Mouse (Mus musculus): ENCODE measurements at regions not wholly inside any gene's neighbourhood (a gene's known extent, or its start where the extent isn't known, plus 50 kb on each side); places are given as distances from the start of the nearest gene placed in this dataset.

DNA sequence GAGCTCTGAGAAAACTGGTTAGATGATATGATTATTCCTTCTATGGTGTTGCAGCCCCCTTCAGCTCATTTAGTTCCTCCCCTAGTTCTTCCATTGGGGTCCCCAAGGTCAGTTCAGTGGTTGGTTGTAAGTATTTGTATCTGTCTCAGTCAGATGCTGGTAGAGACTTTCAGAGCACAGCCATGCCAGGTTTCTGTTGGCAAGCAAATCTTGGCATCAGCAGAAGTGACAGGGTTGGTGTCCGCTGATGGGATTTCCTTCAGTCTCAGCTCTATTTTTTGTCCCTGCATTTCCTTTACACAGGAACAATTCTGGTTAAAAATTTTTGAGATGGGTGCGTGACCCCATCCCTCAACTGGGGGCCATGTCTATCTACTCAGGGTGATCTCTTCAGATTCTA is 55.3 kb upstream of the Spaca1 start:
- DNase-seq (ENCODE audit: low spot score): no peak

DNA sequence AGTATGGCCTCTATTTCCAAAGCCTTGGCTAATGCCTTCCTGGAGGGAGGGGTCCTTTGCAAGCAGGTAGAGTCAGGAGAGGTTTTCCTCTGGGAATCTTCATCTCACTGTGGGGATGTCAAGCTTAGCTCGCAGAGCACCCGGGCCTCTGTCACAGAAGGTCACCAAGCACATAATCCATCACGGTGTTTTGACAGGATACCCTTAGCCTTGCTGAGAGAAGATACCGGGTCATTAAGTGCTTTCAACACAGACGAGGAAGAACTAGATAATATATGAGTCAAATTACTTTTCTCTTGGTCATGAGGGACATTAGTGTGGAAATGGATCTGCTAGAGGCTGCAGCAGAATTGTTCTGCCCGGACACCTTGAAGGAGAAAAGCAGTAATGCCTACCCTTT is 64.3 kb upstream of the Spaca1 start:
- DNase-seq (ENCODE audit: low spot score): no peak

DNA sequence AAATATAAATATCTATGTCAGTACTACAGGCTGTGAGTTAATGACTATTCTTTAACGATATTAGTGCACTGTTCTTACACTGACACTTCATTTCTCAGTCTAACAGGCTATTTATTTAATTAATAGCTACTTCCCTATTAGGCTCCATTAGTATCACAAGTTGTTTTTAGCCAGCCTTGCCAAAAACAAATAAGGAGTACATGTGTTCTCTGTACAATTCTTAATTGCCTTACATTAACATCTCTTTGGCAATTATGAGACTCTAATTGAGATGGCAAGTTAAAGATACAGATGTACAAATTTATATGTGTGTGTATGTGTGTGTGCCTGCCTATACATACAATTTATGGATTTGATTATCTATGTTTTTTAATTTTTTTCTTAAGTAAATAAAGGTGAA is 67.1 kb upstream of the Spaca1 start:
- DNase-seq (ENCODE audit: low spot score): no peak

DNA sequence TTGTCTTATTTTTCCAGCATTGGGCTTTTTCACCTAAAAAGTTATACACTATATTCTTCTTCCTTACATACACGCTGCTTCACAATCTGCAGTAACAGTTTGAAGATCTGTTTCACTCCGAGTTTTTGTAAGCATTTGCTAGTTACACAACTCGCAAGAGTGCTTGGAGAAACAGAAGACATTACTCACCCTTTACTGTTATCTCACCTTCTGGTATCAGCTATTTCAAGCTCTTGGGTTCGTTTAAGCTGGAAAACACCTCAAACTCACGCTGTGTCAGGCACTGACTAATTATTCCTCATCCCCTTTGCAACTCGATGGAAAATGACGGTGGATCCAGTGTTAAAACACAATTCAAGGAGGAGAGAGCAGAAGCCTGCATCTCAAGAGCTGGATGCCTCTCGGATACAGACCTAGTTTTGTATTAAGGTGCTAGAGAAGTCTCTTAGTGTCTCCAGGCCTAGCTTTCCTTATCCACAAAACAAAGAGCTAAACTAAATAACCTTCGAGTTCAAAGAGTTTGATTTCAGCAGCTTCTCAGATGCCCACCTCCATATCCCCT is 73.0 kb upstream of the Spaca1 start:
- DNase-seq (ENCODE audit: low spot score): no peak

DNA sequence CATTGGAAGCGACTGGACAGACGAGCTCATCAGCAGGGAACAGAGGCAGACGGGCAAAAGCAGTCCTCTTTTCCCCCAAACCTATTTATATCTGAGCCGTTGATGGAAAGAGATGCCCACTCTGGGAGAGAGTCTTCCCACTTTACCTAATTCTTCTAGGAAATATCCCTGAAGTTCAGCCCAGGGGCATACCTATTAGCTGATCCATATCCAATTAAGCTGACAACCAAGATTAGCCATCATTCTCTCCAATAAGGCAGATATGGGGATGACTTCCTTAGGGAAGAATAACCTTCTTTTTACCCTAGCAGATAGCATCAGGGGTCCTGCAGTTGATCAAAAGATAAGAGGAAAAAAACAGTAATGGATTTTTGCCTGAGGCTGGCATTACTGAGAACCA is 78.2 kb upstream of the Spaca1 start:
- no peak for DNase-seq (ENCODE audit: low spot score)

DNA sequence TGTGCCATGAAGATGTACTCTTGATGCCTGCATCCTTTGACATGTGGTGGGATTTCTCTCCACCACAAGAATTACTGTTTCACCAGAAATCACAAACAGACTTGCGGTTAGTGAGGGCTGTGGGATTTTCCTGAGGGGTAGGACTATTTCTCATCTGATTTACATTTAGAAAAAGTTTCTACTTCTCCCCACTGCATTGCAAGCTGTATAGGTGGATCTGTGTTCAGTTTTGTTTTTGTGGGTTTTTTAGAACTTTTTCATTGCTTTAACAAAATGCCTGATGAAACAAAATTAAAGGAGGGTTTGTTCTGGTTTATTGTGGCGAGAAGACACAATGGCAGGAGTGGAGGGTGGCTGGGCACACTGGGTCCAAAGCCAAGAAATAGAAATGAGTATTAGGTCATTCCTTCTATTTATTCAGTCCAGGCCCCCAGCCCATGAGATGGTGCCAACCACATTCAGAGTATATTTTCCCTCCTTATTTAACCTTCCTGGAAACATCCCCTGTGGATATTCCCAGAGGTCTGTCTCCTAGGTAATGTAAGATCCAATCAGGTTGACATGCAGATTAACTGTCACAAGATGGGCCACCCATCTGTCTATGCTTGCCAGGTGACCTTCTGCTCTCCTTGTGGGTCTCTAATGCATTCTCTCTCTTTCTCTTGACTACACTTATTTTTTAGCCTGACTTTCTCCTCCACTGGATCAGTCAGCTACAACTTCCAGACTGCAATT is 96.3 kb upstream of the Spaca1 start:
- DNase-seq (ENCODE audit: low spot score): no peak

DNA sequence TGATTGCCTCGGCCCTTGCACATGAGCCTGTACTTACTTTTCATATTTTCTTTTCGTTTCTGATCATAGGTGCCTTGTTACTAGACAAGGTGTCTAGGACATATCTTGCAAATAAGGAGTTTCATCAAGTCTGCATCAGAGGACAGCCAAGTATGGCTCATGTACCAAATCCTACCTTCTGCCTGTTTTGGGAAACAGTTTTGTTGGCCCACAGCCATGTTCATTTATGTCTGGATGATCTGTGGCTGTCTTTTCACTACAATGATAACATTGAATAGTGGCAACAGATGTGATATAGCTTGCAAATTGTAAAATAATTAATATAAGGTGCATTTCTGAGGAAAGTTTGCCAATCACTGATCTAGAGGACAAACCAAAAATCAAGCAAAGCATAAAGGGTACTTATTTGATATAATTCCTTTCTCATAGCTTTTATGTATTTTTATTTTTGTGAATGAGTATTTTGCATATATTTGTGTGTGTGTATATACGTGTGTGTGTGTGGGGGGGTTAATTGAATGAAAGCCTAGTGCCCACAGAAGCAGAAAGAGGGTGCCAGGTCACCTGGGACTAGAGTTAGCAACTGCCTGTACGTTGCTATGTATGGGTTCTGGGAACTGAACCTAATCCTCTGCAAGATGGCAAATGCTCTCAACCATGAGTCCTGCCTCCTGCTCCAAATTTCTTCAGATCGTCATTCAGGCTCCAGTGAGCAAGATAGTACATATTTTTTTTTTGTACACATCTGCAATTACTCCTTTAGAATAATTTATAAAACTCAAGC is 99.2 kb upstream of the Spaca1 start:
- DNase-seq (ENCODE audit: low spot score): no peak

DNA sequence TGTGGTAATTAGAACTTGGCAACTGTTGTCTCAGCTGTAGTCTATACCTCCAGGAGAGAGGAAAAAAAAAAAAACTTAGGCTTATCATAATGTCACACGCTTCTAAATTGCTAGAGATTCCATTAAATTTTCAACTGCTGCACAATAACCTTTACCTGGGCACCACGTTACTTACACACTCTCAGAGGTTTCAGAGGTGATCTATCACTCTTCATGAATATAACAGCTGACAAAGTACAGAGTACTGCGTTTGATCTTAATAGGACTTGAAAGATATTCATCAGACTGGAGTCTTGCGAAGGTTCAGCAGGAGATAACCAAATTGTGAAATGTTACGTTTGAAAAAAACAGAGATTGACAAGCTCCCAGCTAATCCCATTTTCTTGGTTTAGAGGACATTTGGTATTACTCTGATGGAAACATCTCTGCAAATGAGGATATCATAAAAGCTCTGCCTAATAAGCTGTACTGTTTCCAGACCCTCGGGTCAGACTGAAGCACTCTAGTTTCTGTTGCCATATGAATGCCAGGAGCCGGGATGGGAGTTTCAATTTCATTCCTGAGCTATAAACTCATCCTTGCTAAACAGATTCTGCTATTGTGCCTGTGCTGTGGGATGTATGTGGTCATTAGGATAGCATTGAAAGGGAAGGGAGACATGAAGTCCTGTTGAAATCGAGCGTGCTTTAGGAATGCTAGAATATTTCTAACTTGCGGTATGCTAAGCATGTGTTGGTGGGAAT is 101.8 kb upstream of the Spaca1 start:
- no peak for DNase-seq (ENCODE audit: low spot score)

DNA sequence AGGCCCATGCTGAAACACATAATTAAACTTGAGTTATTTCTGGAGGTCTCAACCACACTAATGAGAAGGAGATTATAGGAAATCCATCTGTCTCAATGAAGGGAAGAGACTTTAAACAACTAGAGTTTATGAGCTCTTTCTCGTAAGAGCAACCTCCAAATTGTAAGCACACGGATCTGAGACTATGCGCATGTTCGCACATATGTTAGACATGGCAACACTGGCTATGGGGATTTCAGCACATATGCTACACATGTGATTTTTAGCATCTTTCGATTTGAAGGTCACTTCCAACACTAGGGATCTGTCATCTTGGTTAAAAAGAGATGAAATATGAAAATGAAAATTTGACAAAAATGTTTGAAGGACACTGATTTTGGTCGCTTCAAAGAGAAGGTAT is 105.5 kb upstream of the Spaca1 start:
- DNase-seq (ENCODE audit: low spot score): no peak

DNA sequence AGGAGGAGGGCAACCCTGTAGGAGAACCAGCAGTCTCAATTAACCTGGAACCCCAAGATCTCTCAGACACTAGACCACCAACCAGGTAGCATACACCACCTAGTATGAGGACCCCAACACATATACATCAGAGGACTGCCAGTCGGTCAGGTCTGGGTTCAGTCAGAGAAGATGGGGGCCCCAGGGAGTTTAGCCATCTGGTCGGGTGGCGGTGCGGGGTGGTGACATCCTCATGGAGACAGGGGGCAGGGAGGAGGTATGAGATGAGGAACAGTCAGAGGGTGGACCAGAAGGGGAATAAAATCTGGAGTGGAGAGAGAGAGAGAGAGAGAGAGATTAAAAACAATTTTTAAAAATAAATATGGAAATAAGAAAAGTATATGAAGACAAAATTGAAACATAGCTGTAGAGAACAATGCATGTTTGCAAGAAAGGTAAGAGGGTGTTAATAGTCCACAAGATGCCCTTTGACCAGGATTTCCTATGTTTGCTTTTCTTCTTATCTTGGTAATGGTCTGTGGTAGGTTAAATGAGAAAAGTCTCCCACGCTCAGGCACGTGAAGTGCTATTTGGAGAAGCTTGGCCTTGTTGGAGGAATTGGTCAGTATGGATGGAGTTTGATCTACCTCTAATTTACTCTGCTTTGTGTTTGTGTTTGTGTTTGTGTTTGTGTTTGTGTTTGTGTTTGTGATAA is 108.0 kb upstream of the Spaca1 start:
- DNase-seq (ENCODE audit: low spot score): no peak

DNA sequence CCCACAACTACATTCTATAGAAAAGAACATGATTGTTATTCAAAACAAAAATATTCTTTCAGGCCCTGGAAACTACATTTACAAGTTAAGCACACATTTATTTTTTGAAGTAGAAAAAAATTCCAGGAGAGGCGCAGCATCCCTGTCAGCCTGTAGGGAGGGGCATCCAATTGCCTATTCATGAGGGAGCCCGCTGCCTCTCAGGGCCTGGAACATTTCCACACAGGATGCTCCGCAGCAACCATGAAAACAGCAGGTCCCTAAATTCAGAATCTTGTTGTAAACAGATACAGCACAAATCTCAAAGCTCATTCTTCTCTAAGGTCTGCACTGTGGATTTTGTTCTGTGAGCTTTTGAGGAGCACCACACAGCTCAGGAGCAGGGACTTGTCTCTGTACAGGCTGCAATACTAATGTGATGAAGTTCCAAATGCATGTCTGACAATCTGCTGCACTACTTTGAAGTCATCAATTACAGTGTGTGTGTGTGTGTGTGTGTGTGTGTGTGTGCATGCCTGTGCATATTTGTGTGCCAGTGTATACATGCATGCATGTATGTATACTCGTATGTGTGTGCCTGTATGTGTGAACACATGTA is 121.4 kb upstream of the Spaca1 start:
- DNase-seq (ENCODE audit: low spot score): no peak

DNA sequence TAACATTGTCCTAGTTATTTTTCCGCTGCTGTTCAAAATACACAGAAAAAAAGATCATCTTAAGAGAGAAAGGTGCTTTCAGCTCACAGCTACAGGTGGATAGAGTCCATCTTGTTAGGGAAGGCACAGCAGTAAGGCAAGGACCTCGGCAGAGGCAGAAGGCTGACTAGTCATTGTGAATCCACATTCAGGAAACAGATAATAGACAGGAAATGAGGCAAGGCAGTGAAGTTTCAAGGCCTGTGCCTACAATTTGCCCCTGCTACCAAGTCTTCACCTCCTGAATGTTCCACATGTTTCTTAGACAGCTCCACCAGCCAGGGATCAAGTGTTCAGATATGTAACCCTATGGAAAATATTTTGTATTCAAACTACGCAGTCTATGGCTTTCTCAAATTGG is 122.0 kb upstream of the Spaca1 start:
- no peak for DNase-seq (ENCODE audit: low spot score)

DNA sequence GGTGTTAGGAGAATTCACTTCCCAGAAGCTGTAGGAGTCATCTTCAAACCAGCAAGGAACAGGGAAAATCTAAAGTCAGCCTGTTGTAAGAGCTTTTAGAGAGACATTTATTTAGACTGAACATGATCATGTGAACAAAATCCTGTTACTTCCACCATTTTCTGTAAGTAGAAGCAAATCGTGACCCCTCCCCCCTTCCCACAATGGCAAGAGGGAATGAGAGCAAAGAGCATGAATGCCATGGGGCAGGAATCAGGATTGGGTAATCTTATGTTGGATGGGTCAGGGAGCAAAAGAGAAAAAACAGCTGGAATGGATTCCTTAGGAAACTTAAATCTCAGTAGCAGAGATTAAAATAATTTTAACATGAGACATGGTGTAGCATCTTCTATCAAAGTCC is 127.4 kb upstream of the Spaca1 start:
- no peak for DNase-seq (ENCODE audit: low spot score)

DNA sequence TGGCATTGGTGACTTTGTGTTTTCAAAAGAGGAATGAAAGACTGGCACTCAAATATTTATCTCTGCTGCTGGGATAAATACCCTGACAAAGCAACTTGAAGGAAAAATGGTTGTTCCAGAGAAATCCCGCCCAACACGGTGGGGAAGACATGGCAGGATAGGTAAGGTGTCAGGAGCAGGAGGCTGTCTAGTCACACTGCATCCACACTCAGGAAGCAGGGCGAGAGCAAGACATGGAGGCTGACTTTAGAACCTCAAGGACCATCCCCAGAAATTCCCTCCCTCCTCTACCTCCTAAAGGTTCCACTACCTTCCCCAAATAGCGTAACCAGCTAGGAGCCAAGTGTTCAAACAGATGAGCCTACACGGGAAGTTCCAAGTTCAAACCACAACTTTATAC is 136.5 kb upstream of the Spaca1 start:
- DNase-seq (ENCODE audit: low spot score): no peak

DNA sequence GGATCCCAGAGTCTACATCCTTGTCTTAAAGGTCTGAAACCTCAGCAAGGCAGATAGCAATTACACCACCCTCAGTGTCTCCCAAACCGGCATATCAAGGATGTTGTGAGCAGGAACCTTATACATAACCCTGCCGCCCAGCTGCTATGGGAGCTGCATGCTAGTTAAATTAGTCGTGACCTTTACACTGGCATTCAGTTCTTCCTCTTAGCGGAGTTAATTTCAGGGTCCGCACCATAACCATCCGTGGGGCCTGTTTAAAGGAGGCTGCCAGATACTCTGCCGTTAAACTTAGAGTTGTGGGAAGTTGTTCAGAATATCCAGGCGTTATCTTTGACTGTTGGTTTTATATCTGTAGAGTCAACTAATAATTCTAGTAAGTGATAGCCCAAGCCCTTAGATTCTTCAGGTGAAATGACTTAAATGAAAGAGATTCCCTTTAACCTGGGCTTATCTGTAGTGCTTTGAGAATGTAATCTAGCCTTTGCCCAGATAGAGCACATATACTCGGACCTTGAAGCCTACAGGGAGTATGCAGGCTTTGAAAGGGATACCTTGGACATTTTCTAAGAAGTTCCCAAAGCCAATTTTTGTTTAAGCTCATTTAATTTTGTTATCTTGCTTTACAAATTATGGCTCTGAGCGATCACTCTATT is 153.3 kb upstream of the Spaca1 start:
- no peak for DNase-seq (ENCODE audit: low spot score)

DNA sequence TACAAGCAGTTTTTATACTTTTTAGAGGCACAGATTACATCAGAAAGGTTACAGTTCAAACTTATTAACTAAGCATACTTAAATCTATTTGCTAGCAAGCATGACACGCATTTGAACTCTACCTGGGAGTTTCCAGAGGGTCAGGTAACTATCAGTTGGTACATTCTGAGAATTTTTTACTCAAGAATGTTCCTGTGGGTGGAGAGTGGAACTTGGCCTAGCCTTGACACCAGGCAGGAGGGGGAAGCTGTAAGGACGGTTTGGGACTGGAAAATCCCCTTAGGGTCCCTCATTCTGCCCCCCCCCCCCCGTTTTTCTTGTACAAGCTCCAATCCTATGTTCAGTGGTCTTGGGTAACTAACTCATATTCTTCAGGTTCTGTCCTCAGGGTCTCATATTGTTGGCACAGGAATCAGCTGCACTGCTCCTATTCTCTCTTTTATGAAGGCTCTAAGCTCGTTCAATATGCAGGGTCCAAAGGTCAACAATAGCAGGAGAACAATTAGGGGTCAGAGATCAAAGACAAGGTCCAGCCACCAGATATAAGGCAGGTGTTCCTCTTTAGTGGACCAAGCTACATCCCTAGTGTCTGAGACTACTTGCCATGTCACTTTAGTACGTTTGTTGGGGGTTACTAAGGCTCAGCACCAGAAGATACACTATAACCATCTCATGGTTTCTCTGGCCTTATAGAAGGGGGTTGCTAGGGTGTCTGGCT is 159.3 kb upstream of the Spaca1 start:
- DNase-seq (ENCODE audit: low spot score): no peak

DNA sequence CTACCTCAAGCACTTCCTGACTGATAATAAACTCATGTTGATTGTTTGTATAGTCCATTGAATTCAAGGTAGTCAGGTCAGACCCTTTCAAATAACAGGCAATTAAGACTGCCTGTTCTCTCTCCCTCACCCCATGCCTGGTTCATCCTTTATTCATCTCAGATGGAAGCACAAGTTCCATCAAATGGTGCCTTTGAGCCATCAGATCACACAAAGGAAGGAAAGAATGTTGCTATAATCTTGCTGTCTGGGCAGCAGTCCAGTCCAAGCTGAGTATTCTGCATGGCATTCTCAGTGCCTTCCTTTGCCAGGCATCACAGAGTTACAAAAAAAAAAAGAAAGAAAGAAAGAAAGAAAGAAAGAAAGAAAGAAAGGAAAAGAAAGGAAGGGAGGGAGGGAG is 163.7 kb upstream of the Spaca1 start:
- no peak for DNase-seq (ENCODE audit: low spot score)

DNA sequence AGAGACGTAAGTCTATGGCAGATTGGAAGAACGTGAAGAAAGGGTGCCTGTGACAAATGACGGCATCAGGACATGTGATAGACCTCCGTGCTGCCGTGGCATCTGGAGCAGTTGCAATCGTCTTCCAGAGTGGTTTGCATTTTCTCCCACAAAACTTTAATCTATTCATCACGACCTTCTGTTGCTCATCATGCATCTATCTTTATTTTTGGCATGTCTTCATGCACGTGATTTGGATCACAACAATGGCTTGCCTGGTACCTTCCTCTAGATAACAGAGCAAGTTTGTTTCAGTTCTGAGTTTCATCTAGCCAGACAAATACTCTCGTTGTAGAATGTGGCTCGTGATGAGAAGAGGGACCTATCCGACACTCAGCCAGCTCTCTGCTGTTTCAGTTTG is 164.4 kb upstream of the Spaca1 start:
- no peak for DNase-seq (ENCODE audit: low spot score)

DNA sequence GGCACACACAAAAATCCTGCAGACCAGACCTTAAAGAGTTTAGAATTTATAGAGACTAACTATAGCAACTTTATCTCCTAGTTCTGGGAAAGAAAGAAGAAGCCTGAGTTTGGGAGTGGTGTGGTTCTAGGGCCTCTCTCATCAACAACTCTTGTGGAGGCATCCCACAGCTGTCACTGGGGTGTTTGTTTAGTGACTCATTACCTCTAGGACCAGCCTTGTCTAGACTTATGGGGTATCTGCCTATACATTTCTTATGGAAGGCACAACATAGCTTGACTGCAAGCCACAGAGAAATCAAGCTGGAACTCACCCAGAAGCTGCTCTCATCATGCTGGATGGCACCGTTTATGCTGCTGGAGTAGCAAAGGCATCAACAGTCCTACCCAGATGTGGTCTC is 171.9 kb upstream of the Spaca1 start:
- no peak for DNase-seq (ENCODE audit: low spot score)
